ENCODE assay signal across 8 mouse cellular contexts in the genomic region with DNA sequence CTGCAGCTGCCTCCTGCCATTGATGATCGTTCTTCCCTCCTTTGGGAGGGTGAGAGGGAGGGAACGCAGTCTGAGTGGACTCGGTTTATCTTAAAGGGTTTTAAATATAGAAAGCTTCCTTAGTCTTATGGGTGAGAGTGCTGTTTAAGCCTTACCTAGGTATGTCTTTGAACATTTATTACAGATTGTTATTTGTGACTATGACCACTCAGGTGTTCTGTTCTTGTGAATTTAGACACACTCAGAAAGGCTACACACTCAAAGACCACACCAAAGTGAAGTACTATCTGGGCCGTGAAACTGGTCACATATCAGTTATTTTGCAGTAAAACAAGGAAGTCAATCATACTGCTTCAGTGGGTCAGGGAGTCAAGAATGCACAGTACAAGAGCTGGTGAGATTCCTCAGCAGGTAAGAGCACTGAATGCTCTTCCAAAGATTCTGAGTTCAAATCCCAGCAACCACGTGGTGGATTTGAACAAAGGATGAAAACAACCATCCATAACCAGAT. TPM values are rescaled to one million over a fixed set of nuclear protein-coding genes. Genes with fewer than 3 reads are reported as not detected.
DNase-seq lines count a peak whose midpoint lies in the region; ATAC-seq and TF ChIP-seq lines count a peak whose summit lies in the region.

No protein-coding gene starts in this region.

- no peaks in the 10 kb centered on the region for H3K36me3 ChIP-seq in kidney, adult 2 months (ENCODE audit: control insufficient read depth, insufficient read depth, low read length)
- no peaks in the 10 kb centered on the region for H3K36me3 ChIP-seq in liver, adult 2 months (ENCODE audit: control insufficient read depth, insufficient read depth, low read length)

- peak; percentile 67 for ATAC-seq in granulocyte monocyte progenitor cell, adult 5-6 weeks (replicated peaks; ENCODE audit: poor library complexity, severe bottlenecking)

- under 1% methylated on average over 5 of the region's 5 CpGs for WGBS in kidney, adult 2 months
- WGBS in liver, adult 2 months = 0% methylated on average over 5 of the region's 5 CpGs

- H3K9ac ChIP-seq in liver, adult 2 months (ENCODE audit: low read depth, low read length) = no peak overlapping the region

- H3K27ac ChIP-seq in kidney, adult 2 months (ENCODE audit: insufficient read depth, low read depth, low read length) = 0 out of 2 replicates have a peak overlapping the region, but pooled peaks have one; percentile 41
- 0 out of 2 replicates have a peak overlapping the region, but pooled peaks have one; percentile 29 for H3K27ac ChIP-seq in liver, adult 2 months (replicated peaks; ENCODE audit: insufficient read depth, low read depth, low read length)

- no peaks in the 10 kb centered on the region; the same call in 1 of the 2 replicates for H3K4me1 ChIP-seq in kidney, adult 2 months (ENCODE audit: control insufficient read depth, insufficient read depth, low read length)
- peaks cover 3% of the 10 kb centered on the region; the same call in 1 of the 2 replicates for H3K4me1 ChIP-seq in liver, adult 2 months (ENCODE audit: control insufficient read depth, insufficient read depth, low read length)

- no peak for TF ChIP-seq CTCF in kidney, adult 2 months (conservative IDR thresholded peaks at IDR 0.05; ENCODE audit: insufficient read depth, insufficient read length, low read depth, low read length)
- no peak for TF ChIP-seq CTCF in liver, adult 2 months (IDR thresholded peaks at IDR 0.05; ENCODE audit: low read depth, low read length)

- no peaks in the 10 kb centered on the region for H3K79me2 ChIP-seq in liver, adult 2 months (ENCODE audit: control insufficient read depth, insufficient read depth, low read length)

- no peak for TF ChIP-seq POLR2A in kidney, adult 2 months (IDR thresholded peaks at IDR 0.05; ENCODE audit: low read depth, low read length)
- TF ChIP-seq POLR2A in liver, adult 2 months (IDR thresholded peaks at IDR 0.05; ENCODE audit: extremely low read depth, insufficient read depth, low read length) = no peak

- H3K27me3 ChIP-seq in kidney, adult 2 months (replicated peaks; ENCODE audit: control insufficient read depth, insufficient read depth, low read length) = no peaks in the 10 kb centered on the region
- no peaks in the 10 kb centered on the region for H3K27me3 ChIP-seq in liver, adult 2 months (ENCODE audit: control insufficient read depth, insufficient read depth, low read length)

- H3K4me3 ChIP-seq in kidney, adult 2 months (ENCODE audit: insufficient read depth, low read depth, low read length) = no peak overlapping the region
- no peak overlapping the region for H3K4me3 ChIP-seq in liver, adult 2 months (ENCODE audit: insufficient read depth, low read depth, low read length)

- peak; percentile 51 for DNase-seq in ovary, adult 18-20 months (ENCODE audit: low spot score)
- DNase-seq in ovary, postnatal 10 days (ENCODE audit: low spot score) = no peak
- peak; percentile 41 to 48 for DNase-seq in cerebellum, postnatal 36 days
- DNase-seq in kidney, adult 2 months = peak; percentile 82
- DNase-seq in liver, adult 2 months (ENCODE audit: extremely low read depth, low read depth, low spot score) = peak; percentile 99
- peak; percentile 53 to 55 for DNase-seq in monocyte, adult 2 months (ENCODE audit: low read depth in 1 of 2, low spot score in 2 of 2)
- peak; percentile 95 for DNase-seq in telencephalon, adult 2 months (ENCODE audit: low read depth, low spot score)

RNA-seq across cellular contexts. Expression of gene Tex14, which starts 38.6 kb away (rescaled TPM):
- total RNA-seq in granulocyte monocyte progenitor cell, adult 5-6 weeks (2014; fragmentation: Nextera tagmentation) = not detected in 2 replicates
- not detected in 2 replicates for total RNA-seq in granulocyte monocyte progenitor cell, adult 5-6 weeks (2017)
- polyA plus RNA-seq in kidney, adult 2 months (2012; rRNA removed) = 0.08 and 0.34 TPM in 2 replicates
- 0.07 and 0.28 TPM in 2 replicates for total RNA-seq in liver, adult 2 months (2014; rRNA removed)
- 0.02 TPM in 1 of 2 replicates, not detected in the other for polyA plus RNA-seq in liver, adult 2 months (2012; rRNA removed)

RNA-seq across cellular contexts. Expression of gene Rad51c, which starts 38.7 kb away (rescaled TPM):
- 1.8 and 6.5 TPM in 2 replicates for total RNA-seq in granulocyte monocyte progenitor cell, adult 5-6 weeks (2014; fragmentation: Nextera tagmentation)
- 6.3 and 7.8 TPM in 2 replicates for total RNA-seq in granulocyte monocyte progenitor cell, adult 5-6 weeks (2017)
- 0.46 and 0.77 TPM in 2 replicates for polyA plus RNA-seq in kidney, adult 2 months (2012; rRNA removed)
- total RNA-seq in liver, adult 2 months (2014; rRNA removed) = 0.28 and 0.67 TPM in 2 replicates
- 0.16 and 0.32 TPM in 2 replicates for polyA plus RNA-seq in liver, adult 2 months (2012; rRNA removed)
